Mouse (Mus musculus) E14TG2a.4 (cell line): ENCODE data around the gene Zfp62.

Source experiments
- H3K27me3 ChIP-seq: 2 replicates; pipeline ENCODE4 v1.6.1; 2014; ENCODE audit warnings: low read length, control low read depth; ENCODE audit not compliant: insufficient read depth
- H3K36me3 ChIP-seq: 2 replicates; pipeline ENCODE4 v1.6.1; 2014; ENCODE audit warnings: low read length, control low read depth; ENCODE audit not compliant: insufficient read depth
- H3K4me1 ChIP-seq: replicated peaks from 2 replicates; pipeline ENCODE4 v1.6.1; 2014; ENCODE audit warnings: low read depth, low read length, control low read depth
- H3K4me3 ChIP-seq: replicated peaks from 2 replicates; pipeline ENCODE4 v1.5.1; 2014; ENCODE audit warnings: mild to moderate bottlenecking, low read length
- H3K9me3 ChIP-seq: 2 replicates; pipeline ENCODE4 v1.6.1; 2014; ENCODE audit warnings: low read length, control low read depth
- CTCF ChIP-seq: conservative IDR thresholded peaks from 2 replicates; pipeline ENCODE4 v1.5.1; 2014; ENCODE audit warnings: low read length
- NANOG ChIP-seq: IDR thresholded peaks from 2 replicates; pipeline ENCODE4 v1.6.1; 2014; ENCODE audit warnings: borderline replicate concordance, low read length, mixed read lengths
- POU5F1 ChIP-seq: IDR thresholded peaks from 2 replicates; pipeline ENCODE4 v1.6.1; 2014; ENCODE audit warnings: low read length, borderline replicate concordance

Zfp62 gene

GRCm38 (mm10) chr11:49248974-49249700 is 46.0 kb downstream of the Zfp62 start:
- TF ChIP-seq NANOG (no peak), CTCF (no peak), POU5F1 (no peak)
- H3K4me3 ChIP-seq, result no peak overlapping the region
- H3K9me3 ChIP-seq, result no peaks in the 10 kb centered on the region
- H3K27me3 ChIP-seq, result peaks cover 9% of the 10 kb centered on the region; the same call in 1 of the 2 replicates
- peaks cover 68% of the 10 kb centered on the region for H3K4me1 ChIP-seq
- H3K36me3 ChIP-seq, result peaks cover 10% of the 10 kb centered on the region

GRCm38 (mm10) chr11:49249811-49250421 is 46.8 kb downstream of the Zfp62 start:
- Histone ChIP-seq H3K4me3 (peak overlapping the region; percentile 81), H3K4me1 (peaks cover 63% of the 10 kb centered on the region), H3K27me3 (peaks cover 9% of the 10 kb centered on the region; the same call in 1 of the 2 replicates), H3K9me3 (no peaks in the 10 kb centered on the region), H3K36me3 (peaks cover 14% of the 10 kb centered on the region)
- TF ChIP-seq NANOG (no peak), CTCF (no peak), POU5F1 (no peak)

GRCm38 (mm10) chr11:49250422-49251379 is 47.6 kb downstream of the Zfp62 start:
- no peaks in the 10 kb centered on the region for H3K9me3 ChIP-seq
- peak overlapping the region; percentile 81 for H3K4me3 ChIP-seq
- H3K4me1 ChIP-seq, result peaks cover 55% of the 10 kb centered on the region
- peaks cover 9% of the 10 kb centered on the region; the same call in 1 of the 2 replicates for H3K27me3 ChIP-seq
- peaks cover 14% of the 10 kb centered on the region for H3K36me3 ChIP-seq
- TF ChIP-seq NANOG (no peak), CTCF (no peak), POU5F1 (no peak)

GRCm38 (mm10) chr11:49251380-49251761 is 48.3 kb downstream of the Zfp62 start:
- Histone ChIP-seq H3K4me1 (peaks cover 48% of the 10 kb centered on the region), H3K9me3 (no peaks in the 10 kb centered on the region), H3K4me3 (peak overlapping the region; percentile 81; the same call in 1 of the 2 replicates), H3K36me3 (peaks cover 14% of the 10 kb centered on the region), H3K27me3 (peaks cover 9% of the 10 kb centered on the region; the same call in 1 of the 2 replicates)
- TF ChIP-seq NANOG (no peak), CTCF (no peak), POU5F1 (no peak)

GRCm38 (mm10) chr11:49252048-49252447 is 49.0 kb downstream of the Zfp62 start:
- no peak for TF ChIP-seq NANOG
- TF ChIP-seq POU5F1, result no peak
- no peak for TF ChIP-seq CTCF
- H3K27me3 ChIP-seq, result peaks cover 9% of the 10 kb centered on the region; the same call in 1 of the 2 replicates
- no peaks in the 10 kb centered on the region for H3K9me3 ChIP-seq
- H3K4me1 ChIP-seq, result peaks cover 42% of the 10 kb centered on the region
- peaks cover 14% of the 10 kb centered on the region for H3K36me3 ChIP-seq
- no peak overlapping the region for H3K4me3 ChIP-seq

- Histone ChIP-seq H3K36me3 (peaks cover 14% of the 10 kb centered on the region), H3K9me3 (no peaks in the 10 kb centered on the region), H3K4me3 (no peak overlapping the region), H3K4me1 (peaks cover 32% of the 10 kb centered on the region), H3K27me3 (peaks cover 9% of the 10 kb centered on the region; the same call in 1 of the 2 replicates)
- TF ChIP-seq POU5F1 (no peak), CTCF (no peak), NANOG (no peak)
These were observed 49.9 kb downstream of the Zfp62 start for GRCm38 (mm10) chr11:49253035-49253434.

DNA sequence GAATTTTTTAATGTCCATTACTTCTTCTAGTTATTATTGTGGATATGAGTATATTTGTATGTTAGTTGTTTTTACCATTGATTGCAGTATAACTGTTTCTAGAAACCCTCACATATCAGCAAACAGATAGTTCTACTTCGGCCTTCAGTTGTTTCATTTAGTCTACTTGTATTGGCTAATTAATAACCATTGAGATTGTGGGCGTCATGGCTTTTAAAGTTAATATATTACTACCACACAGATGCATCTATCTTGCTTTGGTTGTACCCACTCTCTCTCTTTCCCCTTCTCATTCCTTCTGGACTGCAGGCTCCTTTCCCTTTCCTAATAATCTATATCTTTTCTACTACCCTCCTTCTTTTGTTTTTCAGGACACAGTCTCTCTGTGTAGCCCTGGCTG is 56.2 kb downstream of the Zfp62 start:
- Histone ChIP-seq H3K4me3 (no peak overlapping the region), H3K27me3 (no peaks in the 10 kb centered on the region), H3K4me1 (peaks cover 36% of the 10 kb centered on the region), H3K9me3 (no peaks in the 10 kb centered on the region), H3K36me3 (peaks cover 6% of the 10 kb centered on the region; the same call in 1 of the 2 replicates)
- TF ChIP-seq CTCF (no peak), NANOG (no peak), POU5F1 (no peak)

- Histone ChIP-seq H3K4me1 (peaks cover 42% of the 10 kb centered on the region), H3K4me3 (no peak overlapping the region), H3K27me3 (no peaks in the 10 kb centered on the region), H3K9me3 (no peaks in the 10 kb centered on the region), H3K36me3 (peaks cover 4% of the 10 kb centered on the region; the same call in 1 of the 2 replicates)
- TF ChIP-seq POU5F1 (no peak), CTCF (no peak), NANOG (no peak)
These were observed 56.7 kb downstream of the Zfp62 start for GRCm38 (mm10) chr11:49259829-49260228.
